Mouse (Mus musculus): Measurements from ENCODE around the gene Abhd4. TPM values are rescaled to one million over a fixed set of nuclear protein-coding genes. Genes with fewer than 3 reads are reported as not detected.

The Abhd4 gene
- polyA plus RNA-seq, 1 experiment from 2014 or later = 22.0 TPM

DNA sequence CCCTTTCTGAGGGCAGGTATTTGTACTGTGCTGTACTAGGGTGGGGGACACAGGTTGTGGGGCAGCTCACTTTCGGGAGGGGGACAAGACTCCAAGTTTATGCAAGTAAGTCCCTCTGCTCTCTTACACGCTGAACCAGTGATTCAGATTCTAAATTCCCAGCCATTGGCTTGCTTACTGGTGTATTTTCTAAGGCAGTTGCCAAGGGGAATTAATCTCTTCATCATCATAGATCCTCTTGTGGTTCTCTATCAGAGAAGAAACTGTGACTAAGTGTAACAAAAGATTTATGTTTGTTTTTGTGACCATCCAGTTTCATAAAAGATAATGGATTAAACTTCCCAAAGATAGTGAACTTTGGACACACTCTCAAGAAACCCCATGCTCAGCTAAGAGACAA is 40.3 kb upstream of the Abhd4 start:
- H3K4me3 ChIP-seq = no peak overlapping the region
- H3K36me3 ChIP-seq = no peaks in the 10 kb centered on the region
- peaks cover 20% of the 10 kb centered on the region; the same call in 1 of the 2 replicates for H3K27me3 ChIP-seq (replicated peaks)
- no peak overlapping the region for H3K27ac ChIP-seq
- WGBS (ENCODE audit: insufficient replicate concordance) = 75% methylated on average over 2 of the region's 2 CpGs
- H3K9ac ChIP-seq = no peak overlapping the region
- H3K4me1 ChIP-seq = peaks cover 7% of the 10 kb centered on the region
- H3K9me3 ChIP-seq (replicated peaks) = no peaks in the 10 kb centered on the region
- ATAC-seq = no peak
- no peak overlapping the region for H3K4me2 ChIP-seq

DNA sequence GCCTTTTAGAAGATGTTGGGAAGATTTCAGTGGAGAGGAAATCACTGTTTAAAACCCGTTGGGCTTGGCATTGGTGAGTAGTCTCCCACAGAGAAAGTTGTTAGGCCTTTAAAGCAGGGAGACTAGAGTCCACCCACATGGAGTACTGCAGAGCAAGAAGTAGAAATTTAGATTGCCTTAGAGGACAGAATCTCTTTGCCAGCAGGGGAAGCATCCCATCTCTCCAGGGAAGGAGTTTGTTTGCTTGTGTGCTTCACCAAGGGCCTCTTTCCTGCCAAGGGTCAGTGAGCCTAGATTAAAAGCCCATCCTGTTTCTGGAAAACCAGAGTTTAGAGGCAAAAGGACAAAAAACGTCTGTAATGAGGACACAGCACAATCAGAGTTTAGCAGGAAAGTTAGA is 39.5 kb upstream of the Abhd4 start:
- Histone ChIP-seq H3K9me3 (replicated peaks) (no peaks in the 10 kb centered on the region), H3K4me3 (no peak overlapping the region), H3K4me1 (peaks cover 6% of the 10 kb centered on the region; the same call in 1 of the 2 replicates), H3K9ac (no peak overlapping the region), H3K27ac (no peak overlapping the region), H3K27me3 (replicated peaks) (peaks cover 20% of the 10 kb centered on the region; the same call in 1 of the 2 replicates), H3K36me3 (no peaks in the 10 kb centered on the region), H3K4me2 (no peak overlapping the region)
- no peak for ATAC-seq
- 40% methylated on average over 2 of the region's 2 CpGs for WGBS (ENCODE audit: insufficient replicate concordance)

GRCm38 (mm10) chr14:54214901-54215300 is 39.1 kb upstream of the Abhd4 start:
- ATAC-seq = no peak
- WGBS (ENCODE audit: insufficient replicate concordance) = 54% methylated on average over 10 of the region's 10 CpGs
- H3K27me3 ChIP-seq (replicated peaks) = peaks cover 18% of the 10 kb centered on the region; the same call in 1 of the 2 replicates
- no peaks in the 10 kb centered on the region for H3K36me3 ChIP-seq
- H3K4me3 ChIP-seq = no peak overlapping the region
- H3K27ac ChIP-seq = no peak overlapping the region
- H3K9ac ChIP-seq = no peak overlapping the region
- no peaks in the 10 kb centered on the region for H3K9me3 ChIP-seq (replicated peaks)
- peaks cover 6% of the 10 kb centered on the region; the same call in 1 of the 2 replicates for H3K4me1 ChIP-seq
- no peak overlapping the region for H3K4me2 ChIP-seq

DNA sequence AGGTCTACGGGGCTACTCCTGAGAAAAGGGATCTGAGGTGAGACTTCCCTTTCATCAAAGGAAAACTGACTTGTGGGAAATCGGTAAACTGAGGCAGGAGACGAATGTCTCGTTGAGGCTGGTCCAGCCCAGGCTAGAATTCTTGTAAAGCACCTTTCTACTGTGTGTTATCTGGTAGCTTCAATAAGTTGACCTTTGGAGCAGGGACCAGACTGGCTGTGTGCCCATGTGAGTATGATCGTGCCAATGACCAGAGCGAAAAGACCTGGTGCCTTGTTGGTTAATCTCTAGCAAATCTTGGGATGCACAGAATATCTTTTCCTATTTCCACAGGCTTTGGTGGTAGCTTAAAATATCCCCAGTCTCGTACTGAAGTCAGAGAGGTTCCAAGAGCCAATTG is 37.9 kb upstream of the Abhd4 start:
- no peaks in the 10 kb centered on the region for H3K36me3 ChIP-seq
- H3K27ac ChIP-seq = no peak overlapping the region
- no peak overlapping the region for H3K4me2 ChIP-seq
- no peak overlapping the region for H3K4me3 ChIP-seq
- H3K9me3 ChIP-seq (replicated peaks) = no peaks in the 10 kb centered on the region
- ATAC-seq = no peak
- WGBS (ENCODE audit: insufficient replicate concordance) = 77% methylated on average over 7 of the region's 7 CpGs
- H3K27me3 ChIP-seq (replicated peaks) = peaks cover 15% of the 10 kb centered on the region; the same call in 1 of the 2 replicates
- peaks cover 14% of the 10 kb centered on the region for H3K4me1 ChIP-seq
- no peak overlapping the region for H3K9ac ChIP-seq

- no peak for ATAC-seq
These were observed 35.8 kb upstream of the Abhd4 start for GRCm38 (mm10) chr14:54218233-54218632.

DNA sequence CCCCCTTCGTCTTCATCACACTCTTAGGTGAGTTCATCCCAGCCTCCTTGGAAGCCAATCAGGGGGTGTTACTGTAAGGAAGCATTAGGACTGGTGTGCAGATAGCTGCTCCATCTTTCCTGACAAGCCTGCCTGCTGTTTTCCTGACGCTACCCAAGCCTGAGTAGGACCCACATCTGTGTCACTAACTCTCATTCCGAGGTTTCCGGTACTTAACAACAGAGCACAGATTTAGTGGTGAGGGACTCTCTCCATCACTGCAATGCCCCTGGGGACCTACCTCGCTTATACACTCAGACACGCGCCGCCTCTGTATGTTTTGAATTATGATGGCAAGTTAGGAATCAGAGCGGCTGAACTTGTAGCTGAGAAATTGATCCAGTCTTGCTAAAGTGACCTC is 35.3 kb upstream of the Abhd4 start:
- no peak overlapping the region for H3K9ac ChIP-seq
- no peak for ATAC-seq
- H3K27me3 ChIP-seq (replicated peaks) = peaks cover 14% of the 10 kb centered on the region; the same call in 1 of the 2 replicates
- H3K4me1 ChIP-seq = peaks cover 33% of the 10 kb centered on the region
- 72% methylated on average over 9 of the region's 9 CpGs for WGBS (ENCODE audit: insufficient replicate concordance)
- H3K9me3 ChIP-seq (replicated peaks) = no peaks in the 10 kb centered on the region
- no peak overlapping the region for H3K4me3 ChIP-seq
- no peak overlapping the region for H3K27ac ChIP-seq
- no peaks in the 10 kb centered on the region for H3K36me3 ChIP-seq
- no peak overlapping the region for H3K4me2 ChIP-seq

More at GRCm38 (mm10) chr14:54218233-54218632, 35.8 kb upstream of the Abhd4 start:
- H3K27ac ChIP-seq = no peak overlapping the region
- H3K9ac ChIP-seq = no peak overlapping the region
- WGBS (ENCODE audit: insufficient replicate concordance) = 58% methylated on average over 1 of the region's 1 CpGs
- no peaks in the 10 kb centered on the region for H3K9me3 ChIP-seq (replicated peaks)
- peaks cover 11% of the 10 kb centered on the region; the same call in 1 of the 2 replicates for H3K27me3 ChIP-seq (replicated peaks)
- no peaks in the 10 kb centered on the region for H3K36me3 ChIP-seq
- peaks cover 33% of the 10 kb centered on the region for H3K4me1 ChIP-seq
- no peak overlapping the region for H3K4me2 ChIP-seq
- no peak overlapping the region for H3K4me3 ChIP-seq

DNA sequence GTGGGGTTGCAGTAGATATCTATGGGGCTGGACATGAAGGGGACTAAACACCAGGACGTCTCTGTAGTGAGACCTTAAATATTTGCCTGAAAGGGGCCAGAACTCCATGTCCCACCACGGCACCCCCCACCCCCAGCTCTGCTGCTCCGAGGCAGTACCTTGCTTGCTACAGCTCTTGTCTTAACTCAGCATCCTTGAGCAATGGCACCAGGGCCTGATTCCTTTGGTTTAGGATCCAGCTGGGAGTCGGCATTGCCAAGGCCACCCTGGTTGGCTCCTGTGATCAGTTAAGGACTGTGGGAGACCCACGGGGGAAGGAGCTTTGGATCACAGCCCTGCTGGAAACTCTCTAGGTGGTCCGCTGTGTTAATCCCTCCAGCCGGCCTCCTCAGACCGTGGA is 34.7 kb upstream of the Abhd4 start:
- H3K27ac ChIP-seq = no peak overlapping the region
- no peaks in the 10 kb centered on the region for H3K36me3 ChIP-seq
- H3K9ac ChIP-seq = no peak overlapping the region
- no peak overlapping the region for H3K4me3 ChIP-seq
- H3K4me1 ChIP-seq = peaks cover 34% of the 10 kb centered on the region
- no peak for ATAC-seq
- peaks cover 17% of the 10 kb centered on the region; the same call in 1 of the 2 replicates for H3K27me3 ChIP-seq (replicated peaks)
- WGBS (ENCODE audit: insufficient replicate concordance) = 70% methylated on average over 8 of the region's 8 CpGs
- no peak overlapping the region for H3K4me2 ChIP-seq
- H3K9me3 ChIP-seq (replicated peaks) = no peaks in the 10 kb centered on the region

GRCm38 (mm10) chr14:54219849-54220248 is 34.1 kb upstream of the Abhd4 start:
- H3K4me2 ChIP-seq = no peak overlapping the region
- no peaks in the 10 kb centered on the region for H3K9me3 ChIP-seq (replicated peaks)
- H3K9ac ChIP-seq = no peak overlapping the region
- no peak for ATAC-seq
- peaks cover 19% of the 10 kb centered on the region; the same call in 1 of the 2 replicates for H3K27me3 ChIP-seq (replicated peaks)
- H3K36me3 ChIP-seq = no peaks in the 10 kb centered on the region
- H3K4me1 ChIP-seq = peaks cover 40% of the 10 kb centered on the region
- 76% methylated on average over 7 of the region's 7 CpGs for WGBS (ENCODE audit: insufficient replicate concordance)
- no peak overlapping the region for H3K4me3 ChIP-seq
- no peak overlapping the region for H3K27ac ChIP-seq

DNA sequence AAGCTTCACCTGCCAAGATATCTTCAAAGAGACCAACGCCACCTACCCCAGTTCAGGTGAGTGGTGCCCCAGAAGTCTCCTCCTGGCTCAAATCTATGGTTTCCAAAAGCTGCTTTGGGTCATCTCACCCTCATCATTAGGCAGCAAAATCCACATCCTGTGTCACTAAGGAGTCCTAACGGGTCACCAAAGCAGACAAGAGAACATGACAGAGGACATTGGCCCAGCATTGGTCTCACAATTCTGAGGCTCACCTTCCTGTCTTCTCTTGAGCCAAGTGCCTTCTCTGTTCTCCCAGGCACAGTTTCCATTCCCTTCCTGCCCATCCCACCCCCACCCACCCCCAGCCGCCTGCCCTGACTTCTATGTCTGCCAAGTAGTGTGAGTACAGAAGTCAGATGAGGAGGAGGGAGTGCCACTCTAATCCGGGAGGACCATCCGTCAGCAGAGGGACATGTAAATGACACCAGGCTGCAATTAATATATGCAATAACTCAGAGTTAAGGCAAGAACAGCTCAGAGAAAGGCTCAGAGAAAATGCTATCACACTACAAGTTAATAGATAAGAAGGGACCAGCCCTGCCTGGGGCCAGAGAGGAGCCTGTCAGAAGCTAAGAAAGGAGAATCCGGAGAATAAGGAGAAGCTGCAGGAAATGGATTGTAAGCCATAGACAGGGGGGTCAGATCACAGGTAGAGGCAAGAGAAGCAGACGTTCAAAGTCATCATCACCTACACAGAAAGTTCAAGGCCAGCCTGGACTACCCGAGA is 33.1 kb upstream of the Abhd4 start:
- WGBS (ENCODE audit: insufficient replicate concordance) = 42% methylated on average over 8 of the region's 8 CpGs
- ATAC-seq = peak; percentile 60; the same call in 1 of the 2 replicates
- H3K27me3 ChIP-seq (replicated peaks) = peaks cover 16% of the 10 kb centered on the region; the same call in 1 of the 2 replicates
- H3K4me1 ChIP-seq = peaks cover 43% of the 10 kb centered on the region
- H3K27ac ChIP-seq = no peak overlapping the region
- peak overlapping the region; percentile 37 for H3K4me2 ChIP-seq
- no peak overlapping the region for H3K4me3 ChIP-seq
- H3K36me3 ChIP-seq = no peaks in the 10 kb centered on the region
- peak overlapping the region; percentile 29; the same call in 1 of the 2 replicates for H3K9ac ChIP-seq
- no peaks in the 10 kb centered on the region for H3K9me3 ChIP-seq (replicated peaks)

DNA sequence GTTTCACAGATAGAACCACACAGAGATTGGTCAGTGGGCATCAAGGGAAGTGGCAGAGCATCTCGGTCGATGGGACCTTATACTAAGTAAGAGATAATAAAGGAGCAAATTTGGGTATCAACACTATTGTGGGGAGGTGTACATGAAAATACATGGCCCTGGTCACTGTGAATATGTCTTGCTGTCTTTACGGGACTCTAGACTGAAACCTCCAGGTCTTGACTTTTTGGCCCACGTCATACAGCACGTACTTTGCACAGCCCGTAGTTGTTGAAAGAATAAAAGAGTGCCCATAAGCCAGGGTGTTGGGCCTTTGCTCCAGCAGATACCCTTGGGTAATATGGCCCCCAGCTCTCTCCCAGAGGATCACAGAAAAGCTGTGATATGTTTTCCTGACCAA is 32.3 kb upstream of the Abhd4 start:
- peaks cover 14% of the 10 kb centered on the region; the same call in 1 of the 2 replicates for H3K27me3 ChIP-seq (replicated peaks)
- no peak for ATAC-seq
- H3K4me2 ChIP-seq = no peak overlapping the region; the same call in 1 of the 2 replicates
- peaks cover 47% of the 10 kb centered on the region for H3K4me1 ChIP-seq
- no peaks in the 10 kb centered on the region for H3K9me3 ChIP-seq (replicated peaks)
- 87% methylated on average over 6 of the region's 6 CpGs for WGBS (ENCODE audit: insufficient replicate concordance)
- H3K36me3 ChIP-seq = no peaks in the 10 kb centered on the region
- H3K4me3 ChIP-seq = no peak overlapping the region
- peak overlapping the region; percentile 33; the same call in 1 of the 2 replicates for H3K27ac ChIP-seq
- no peak overlapping the region; the same call in 1 of the 2 replicates for H3K9ac ChIP-seq

DNA sequence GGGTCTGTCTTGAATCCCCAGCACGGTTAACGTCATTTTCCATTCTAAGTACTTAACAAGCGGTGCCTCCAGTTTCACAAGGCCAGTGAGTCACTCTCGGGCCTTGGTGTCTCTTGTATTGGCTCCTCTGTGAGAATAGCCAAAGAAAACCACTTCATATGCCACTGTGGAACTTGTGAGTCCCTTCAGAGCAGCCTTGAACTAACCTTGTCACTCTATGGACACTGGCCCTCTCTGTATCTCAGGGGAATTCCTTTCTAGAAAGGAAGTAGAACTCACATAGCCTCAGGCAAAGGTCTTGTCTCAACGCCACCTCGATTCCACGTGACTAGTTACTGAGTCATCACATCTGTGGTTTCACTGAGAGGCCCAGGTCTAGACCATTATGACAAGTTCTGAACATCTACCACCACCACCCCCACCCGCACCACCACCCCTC is 31.7 kb upstream of the Abhd4 start:
- Histone ChIP-seq H3K4me3 (no peak overlapping the region), H3K36me3 (no peaks in the 10 kb centered on the region), H3K27ac (0 out of 2 replicates have a peak overlapping the region, but pooled peaks have one; percentile 33), H3K9ac (no peak overlapping the region), H3K4me2 (no peak overlapping the region), H3K9me3 (replicated peaks) (no peaks in the 10 kb centered on the region), H3K27me3 (replicated peaks) (peaks cover 14% of the 10 kb centered on the region; the same call in 1 of the 2 replicates), H3K4me1 (peaks cover 50% of the 10 kb centered on the region)
- 52% methylated on average over 8 of the region's 8 CpGs for WGBS (ENCODE audit: insufficient replicate concordance)
- ATAC-seq = 0 out of 2 replicates have a peak, but pooled peaks have one; percentile 16

DNA sequence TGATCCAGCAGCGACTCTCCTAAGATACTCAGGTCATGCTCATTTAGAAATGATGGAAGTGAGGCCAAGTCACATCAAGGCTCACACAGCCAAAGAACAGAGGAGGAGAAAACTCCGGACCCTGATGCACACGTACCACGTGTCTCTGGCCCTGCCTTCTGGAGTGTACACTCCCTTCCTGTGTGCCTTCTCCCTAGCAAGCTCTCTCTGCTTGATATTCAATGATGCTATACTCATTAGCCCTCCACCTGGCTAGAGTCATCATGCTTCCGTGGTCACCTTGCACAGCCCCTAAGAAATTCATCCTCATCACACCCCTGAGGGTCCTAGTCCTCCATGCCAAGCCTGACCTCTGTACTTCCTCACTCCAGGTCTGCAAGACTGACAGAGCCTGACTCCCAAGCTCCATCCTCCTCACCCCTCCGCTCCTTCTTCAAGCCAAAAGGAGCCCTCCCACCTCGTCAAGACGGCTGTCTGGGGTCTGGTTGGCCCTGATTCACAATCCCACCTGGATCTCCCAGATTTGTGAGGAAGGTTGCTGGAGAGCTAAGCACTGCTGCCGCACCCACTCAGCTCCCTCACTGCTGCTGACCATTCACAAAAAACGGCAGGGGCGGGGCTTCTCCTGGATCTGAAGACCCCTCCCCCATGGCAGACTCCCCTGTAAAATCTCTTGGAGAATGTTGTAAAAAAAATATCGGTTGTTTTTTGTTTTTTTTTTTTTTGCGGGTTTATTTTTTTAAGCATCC is 30.5 kb upstream of the Abhd4 start:
- peaks cover 10% of the 10 kb centered on the region; the same call in 1 of the 2 replicates for H3K27me3 ChIP-seq (replicated peaks)
- 49% methylated on average over 13 of the region's 13 CpGs for WGBS (ENCODE audit: insufficient replicate concordance)
- H3K4me2 ChIP-seq = no peak overlapping the region
- no peak overlapping the region for H3K9ac ChIP-seq
- H3K4me3 ChIP-seq = no peak overlapping the region
- no peaks in the 10 kb centered on the region for H3K36me3 ChIP-seq
- peaks cover 61% of the 10 kb centered on the region for H3K4me1 ChIP-seq
- no peak for ATAC-seq
- no peaks in the 10 kb centered on the region for H3K9me3 ChIP-seq (replicated peaks)
- no peak overlapping the region for H3K27ac ChIP-seq
